Comparison of ENCODE assay signal across 8 mouse cellular contexts in the genomic region with DNA sequence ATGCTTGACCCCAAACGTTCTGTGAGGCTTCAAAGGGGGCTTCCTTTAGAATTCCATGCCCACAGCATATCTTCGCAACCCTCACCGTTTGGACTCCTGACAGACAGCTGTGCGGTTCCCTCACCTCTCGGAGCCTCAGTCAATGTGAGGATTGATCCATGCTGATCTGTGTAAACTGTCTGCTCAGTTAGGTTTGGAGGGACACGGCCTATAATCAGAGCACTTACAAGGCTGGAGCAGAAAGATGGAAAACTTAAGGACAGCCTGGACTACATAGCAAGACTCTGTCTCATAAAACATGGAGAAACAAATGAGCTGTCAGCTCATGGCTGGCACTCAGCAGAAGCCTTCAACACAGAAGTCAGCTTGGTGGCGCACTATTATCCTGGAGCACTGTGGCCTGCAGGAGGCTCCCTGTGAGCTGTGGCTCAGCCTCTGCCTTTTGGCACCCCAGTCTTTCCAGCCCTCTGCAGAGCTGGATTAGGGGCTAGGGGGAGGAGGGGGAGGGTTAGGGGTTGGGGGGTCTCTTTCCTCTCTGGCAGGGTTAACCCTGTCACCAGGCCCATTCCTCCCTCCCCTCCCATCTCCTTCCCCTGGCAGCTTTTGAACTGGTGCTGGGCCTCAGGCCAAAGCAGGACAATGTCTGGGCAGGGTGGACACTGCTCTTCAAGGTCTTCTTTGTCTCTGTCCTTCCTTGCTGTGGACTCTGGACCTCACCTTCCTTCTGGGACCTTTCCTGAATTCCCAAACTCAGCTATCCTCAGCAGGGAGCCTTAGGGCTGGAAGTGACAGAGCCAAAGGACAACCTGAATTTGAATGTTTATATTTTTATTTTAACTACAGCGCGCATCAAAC. TPM values are rescaled to one million over a fixed set of nuclear protein-coding genes. Genes with fewer than 3 reads are reported as not detected.
A peak's percentile ranks its signal among the peaks of the same experiment; 100 is the strongest.
DNase-seq lines count a peak whose midpoint lies in the region; ATAC-seq and TF ChIP-seq lines count a peak whose summit lies in the region.

No protein-coding gene starts in this region.

- DNase-seq in heart, adult 18-20 months = peak; percentile 42 to 53
- DNase-seq in heart, postnatal 25 days (ENCODE audit: low spot score) = no peak
- DNase-seq in lung, postnatal 0 days (ENCODE audit: low spot score) = peak; percentile 50
- DNase-seq in cerebellum, adult 18-20 months = no peak
- DNase-seq in gastrocnemius, adult 8-10 months (ENCODE audit: low spot score in 2 of 2) = no peak
- no peak for DNase-seq in layer of hippocampus, postnatal 25 days (ENCODE audit: extremely low spot score in 1 of 2, low spot score in 1 of 2)

- no peak for ATAC-seq in forebrain, embryonic 13.5 days
- ATAC-seq in intestine, embryonic 16.5 days = no peak
- no peak for ATAC-seq in lung, postnatal 0 days

- peak overlapping the region; percentile 76 for H3K9ac ChIP-seq in forebrain, embryonic 13.5 days
- H3K9ac ChIP-seq in intestine, embryonic 16.5 days (ENCODE audit: low read depth, low read length) = peak overlapping the region; percentile 80
- no peak overlapping the region for H3K9ac ChIP-seq in lung, postnatal 0 days (replicated peaks; ENCODE audit: low read depth)

- peaks cover 50% of the 10 kb centered on the region for H3K4me1 ChIP-seq in forebrain, embryonic 13.5 days
- H3K4me1 ChIP-seq in intestine, embryonic 16.5 days (ENCODE audit: control insufficient read depth, insufficient read depth, low read length) = peaks cover 38% of the 10 kb centered on the region
- peaks cover 36% of the 10 kb centered on the region for H3K4me1 ChIP-seq in lung, postnatal 0 days (ENCODE audit: insufficient read depth, low read depth, low read length)

- H3K27me3 ChIP-seq in forebrain, embryonic 13.5 days = peaks cover 3% of the 10 kb centered on the region; the same call in 1 of the 2 replicates
- H3K27me3 ChIP-seq in intestine, embryonic 16.5 days (replicated peaks; ENCODE audit: control insufficient read depth, insufficient read depth, low read length) = no peaks in the 10 kb centered on the region
- H3K27me3 ChIP-seq in lung, postnatal 0 days (replicated peaks; ENCODE audit: insufficient read depth, low read length) = no peaks in the 10 kb centered on the region

- peak; percentile 66 for TF ChIP-seq CTCF in lung, postnatal 0 days (IDR thresholded peaks at IDR 0.05)

- no peaks in the 10 kb centered on the region for H3K36me3 ChIP-seq in forebrain, embryonic 13.5 days (ENCODE audit: poor library complexity, severe bottlenecking)
- no peaks in the 10 kb centered on the region for H3K36me3 ChIP-seq in intestine, embryonic 16.5 days (ENCODE audit: control insufficient read depth, insufficient read depth, low read length)
- no peaks in the 10 kb centered on the region for H3K36me3 ChIP-seq in lung, postnatal 0 days (ENCODE audit: insufficient read depth, low read length)

- TF ChIP-seq EP300 in lung, postnatal 0 days (IDR thresholded peaks at IDR 0.05) = no peak

- no peaks in the 10 kb centered on the region for H3K9me3 ChIP-seq in forebrain, embryonic 13.5 days (replicated peaks)
- no peaks in the 10 kb centered on the region for H3K9me3 ChIP-seq in intestine, embryonic 16.5 days (ENCODE audit: control insufficient read depth, low read length)
- H3K9me3 ChIP-seq in lung, postnatal 0 days (ENCODE audit: low read length) = no peaks in the 10 kb centered on the region

- peak overlapping the region; percentile 70 for H3K4me2 ChIP-seq in forebrain, embryonic 13.5 days
- peak overlapping the region; percentile 96 for H3K4me2 ChIP-seq in intestine, embryonic 16.5 days (ENCODE audit: low read depth, low read length)
- peak overlapping the region; percentile 90; the same call in 1 of the 2 replicates for H3K4me2 ChIP-seq in lung, postnatal 0 days (replicated peaks; ENCODE audit: low read depth, low read length)

- 29% methylated on average over 9 of the region's 9 CpGs for WGBS in forebrain, embryonic 13.5 days
- WGBS in intestine, embryonic 16.5 days = 43% methylated on average over 9 of the region's 9 CpGs
- WGBS in lung, postnatal 0 days = 33% methylated on average over 9 of the region's 9 CpGs

- peak overlapping the region; percentile 43; the same call in 1 of the 2 replicates for H3K4me3 ChIP-seq in forebrain, embryonic 13.5 days
- H3K4me3 ChIP-seq in intestine, embryonic 16.5 days (ENCODE audit: low read length) = peak overlapping the region; percentile 54; the same call in 1 of the 2 replicates
- H3K4me3 ChIP-seq in lung, postnatal 0 days (ENCODE audit: low read depth, low read length) = no peak overlapping the region

- H3K27ac ChIP-seq in forebrain, embryonic 13.5 days = peak overlapping the region; percentile 98
- peak overlapping the region; percentile 97 for H3K27ac ChIP-seq in intestine, embryonic 16.5 days (ENCODE audit: low read length)
- H3K27ac ChIP-seq in lung, postnatal 0 days (ENCODE audit: low read length) = peak overlapping the region; percentile 55

- intact Hi-C loops in heart, postnatal 25 days (cut with DNase I) = no loop called here

RNA-seq across cellular contexts. Expression of gene Id3, which starts 7.2 kb away (rescaled TPM):
- 10 to 100 TPM; 58.3 to 64.3 TPM for total RNA-seq in heart, adult 18-20 months (2021)
- 10 to 100 TPM; 46.9 to 70.1 TPM for total RNA-seq in heart, postnatal 25 days (2021)
- polyA plus RNA-seq in forebrain, embryonic 13.5 days (2015; fragmentation: Nextera tagmentation; extraction: Ambion mirVana) = 90.9 and 119 TPM in 2 replicates
- 232 and 245 TPM in 2 replicates for polyA plus RNA-seq in intestine, embryonic 16.5 days (2015; fragmentation: Nextera tagmentation; extraction: Ambion mirVana)
- 430 and 477 TPM in 2 replicates for polyA plus RNA-seq in lung, postnatal 0 days (2015; fragmentation: Nextera tagmentation; extraction: Ambion mirVana)
- 10 to 100 TPM in 1 of 4 experiments, 1 to 10 TPM in 3; 8.7 to 16.7 (median 9.6) TPM for total RNA-seq in gastrocnemius, adult 8-10 months (2022)
- 10 to 100 TPM; 51.7 to 62.5 TPM for total RNA-seq in layer of hippocampus, postnatal 25 days (2021)

RNA-seq across cellular contexts. Expression of gene E2f2, which starts 36.1 kb away (rescaled TPM):
- 1 to 10 TPM; 1.3 to 1.4 TPM for total RNA-seq in heart, adult 18-20 months (2021)
- 1 to 10 TPM; 1.9 to 4.3 TPM for total RNA-seq in heart, postnatal 25 days (2021)
- 9.7 and 11.3 TPM in 2 replicates for polyA plus RNA-seq in forebrain, embryonic 13.5 days (2015; fragmentation: Nextera tagmentation; extraction: Ambion mirVana)
- 7.5 and 9.3 TPM in 2 replicates for polyA plus RNA-seq in intestine, embryonic 16.5 days (2015; fragmentation: Nextera tagmentation; extraction: Ambion mirVana)
- 17.8 and 19.1 TPM in 2 replicates for polyA plus RNA-seq in lung, postnatal 0 days (2015; fragmentation: Nextera tagmentation; extraction: Ambion mirVana)
- total RNA-seq in gastrocnemius, adult 8-10 months (2022) = 1 to 10 TPM in 3 of 4 experiments, under 1 TPM in 1; 0.85 to 1.7 (median 1.5) TPM
- total RNA-seq in layer of hippocampus, postnatal 25 days (2021) = 1 to 10 TPM in 1 of 2 experiments, under 1 TPM in 1; 0.59 to 1.2 TPM

Comparison
In these comparisons a context has a peak if more than half of its experiments do, and no peak if none do; other contexts are left out.
1. DNase-seq: peak in heart, adult 18-20 months (2 of 2) and lung, postnatal 0 days (single experiment); none in heart, postnatal 25 days (single experiment), cerebellum, adult 18-20 months (0 of 2), gastrocnemius, adult 8-10 months (0 of 2) and layer of hippocampus, postnatal 25 days (0 of 2).
2. Peak in every context shown above with its lines, with median percentiles within 50 percentile points of each other: H3K27ac ChIP-seq and H3K4me2 ChIP-seq.